Mouse (Mus musculus): Measurements from ENCODE around the gene Sh3pxd2a.

Sh3pxd2a gene

DNA sequence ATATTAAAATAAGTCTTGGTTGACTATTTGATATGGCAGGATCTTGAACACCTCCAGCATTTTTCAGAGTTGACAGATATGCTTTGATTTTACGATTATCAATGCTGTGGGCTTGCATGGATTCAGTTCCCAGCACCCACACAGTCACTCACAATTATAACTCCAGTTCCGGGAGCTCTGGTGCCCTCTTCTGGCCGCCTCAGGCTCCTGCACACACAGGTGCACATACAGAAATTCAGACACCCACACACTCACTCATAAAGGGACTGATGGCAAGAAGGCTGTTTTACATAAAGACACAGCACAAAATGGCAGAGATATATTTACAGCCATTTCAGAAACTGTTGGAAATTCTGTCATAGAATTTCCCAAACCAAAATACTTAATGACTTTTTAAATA is 25.0 kb upstream of the Sh3pxd2a start:
- DNase-seq, result no peak

DNA sequence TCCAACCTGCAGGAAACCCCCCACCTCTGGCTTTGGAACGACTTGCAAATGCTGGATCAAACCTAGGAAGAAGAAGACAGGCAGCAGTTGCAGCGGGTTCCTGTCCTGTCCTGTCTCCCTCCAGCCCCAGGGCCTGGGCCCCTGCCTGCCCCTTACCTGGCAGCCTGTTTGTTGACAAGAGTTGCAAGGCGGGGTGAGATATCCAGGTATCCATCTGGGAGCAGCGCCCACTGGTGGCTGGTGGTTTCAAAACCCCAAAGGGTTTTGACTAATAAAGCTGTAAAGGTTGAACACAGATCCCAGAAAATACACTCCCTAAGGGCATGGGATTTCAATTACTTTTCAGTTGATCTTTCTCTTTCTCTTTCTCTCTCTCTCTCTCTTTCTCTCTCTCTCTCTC is 24.0 kb upstream of the Sh3pxd2a start:
- DNase-seq, result no peak

DNA sequence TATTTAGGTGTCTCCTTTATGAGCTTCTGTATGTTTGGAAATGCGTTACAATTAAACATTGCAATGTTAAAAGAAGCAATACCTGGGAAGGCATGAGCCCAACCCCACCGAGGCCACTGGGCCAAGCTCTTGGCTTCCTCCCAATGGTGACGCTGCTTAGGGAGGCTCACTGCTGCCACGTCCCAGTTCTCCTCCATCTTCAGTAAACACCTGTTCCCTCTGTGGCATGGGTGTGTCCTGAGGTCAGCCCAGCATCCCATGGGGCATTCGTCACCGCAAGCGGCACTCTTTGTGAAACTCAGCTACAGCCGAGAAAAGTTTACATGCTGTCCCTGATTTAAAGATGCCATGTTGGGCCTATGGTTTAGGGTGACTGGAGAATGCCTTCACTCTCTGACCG is 23.4 kb upstream of the Sh3pxd2a start:
- DNase-seq, result no peak

GRCm38 (mm10) chr19:47485997-47486566 is 21.9 kb upstream of the Sh3pxd2a start:
- no peak for DNase-seq

DNA sequence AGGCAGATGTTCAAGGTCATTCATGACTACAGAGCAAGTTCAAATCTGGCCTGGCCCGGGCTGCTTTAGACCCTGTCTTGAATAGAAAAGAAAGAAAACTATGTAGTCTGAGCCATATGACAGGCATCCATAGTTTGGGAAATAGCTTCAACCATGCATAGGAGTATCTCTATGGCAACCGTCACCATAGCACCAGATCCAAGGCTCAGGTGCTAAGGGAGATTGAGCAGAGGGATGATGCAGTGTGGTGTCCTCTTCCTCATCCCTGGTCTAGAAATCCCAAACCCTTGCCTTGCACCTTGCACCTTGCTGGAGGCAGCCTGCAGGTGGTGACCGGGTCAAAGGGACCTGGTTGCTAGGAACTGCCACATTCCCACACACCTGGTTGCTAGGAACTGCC is 19.9 kb upstream of the Sh3pxd2a start:
- no peak for DNase-seq

- no peak for DNase-seq
Measured at GRCm38 (mm10) chr19:47483346-47483745, 19.1 kb upstream of the Sh3pxd2a start.

DNA sequence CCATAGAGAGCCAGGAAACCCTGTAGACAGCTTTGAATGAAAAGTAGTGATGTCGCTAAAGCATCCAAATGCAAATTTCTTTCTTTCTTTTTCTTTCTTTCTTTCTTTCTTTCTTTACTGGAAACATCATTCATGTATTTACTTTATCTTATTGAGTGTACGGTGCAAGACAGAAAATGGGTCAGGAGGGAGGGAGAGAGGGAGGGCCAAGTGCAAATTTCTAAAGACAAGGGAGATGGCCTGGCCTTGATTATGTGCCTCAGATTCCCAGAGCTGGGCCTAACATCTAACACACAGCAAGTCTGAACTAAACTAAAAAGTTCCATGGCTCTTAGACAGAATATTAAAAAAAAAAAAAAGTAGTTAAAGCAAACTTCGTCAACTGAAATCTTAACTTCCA is 9.3 kb upstream of the Sh3pxd2a start:
- no peak for DNase-seq

DNA sequence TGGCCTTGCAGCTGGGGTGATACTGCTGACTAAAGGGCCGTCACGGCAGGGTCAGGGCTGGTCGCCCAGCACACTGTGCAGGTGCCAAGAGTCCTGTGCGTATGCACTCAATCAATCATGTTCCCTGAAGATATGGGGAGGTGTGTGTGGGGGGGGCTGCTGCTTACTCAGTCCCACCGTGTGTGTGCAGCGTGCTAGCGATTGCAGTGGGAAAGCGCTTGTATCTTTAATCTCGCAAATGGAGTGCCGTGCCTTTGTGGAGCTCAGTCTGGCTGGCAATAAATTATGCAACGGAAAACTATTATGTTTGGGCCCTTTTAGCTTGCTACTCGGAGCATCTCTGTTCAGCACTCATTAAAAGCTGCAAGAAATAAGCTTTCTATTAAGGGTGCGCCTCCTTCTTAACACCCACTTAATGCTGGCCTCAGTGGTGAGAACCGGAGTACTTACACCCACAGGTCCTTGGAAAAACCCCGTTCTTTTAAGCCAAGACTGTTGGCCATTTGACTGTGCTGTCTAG is 8.7 kb upstream of the Sh3pxd2a start:
- no peak for DNase-seq

DNA sequence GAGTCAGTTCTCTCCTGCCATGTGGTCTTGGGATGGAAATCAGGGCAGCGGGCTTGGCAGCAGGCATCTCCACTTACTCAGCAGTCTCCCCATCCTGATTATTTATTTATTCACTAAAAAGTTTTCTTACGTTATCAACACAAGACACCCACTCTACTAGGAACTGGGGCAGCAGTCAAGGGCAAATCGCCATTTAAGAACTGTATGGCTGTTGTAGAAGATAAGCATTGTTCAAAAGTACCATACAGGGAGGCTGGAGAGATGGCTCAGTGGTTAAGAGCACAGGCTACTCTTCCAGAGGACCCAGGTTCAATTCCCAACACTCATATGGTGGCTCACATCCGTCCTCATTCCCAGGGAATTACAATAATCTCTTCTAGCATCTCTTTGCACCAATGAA is 7.6 kb upstream of the Sh3pxd2a start:
- no peak for DNase-seq

GRCm38 (mm10) chr19:47468750-47469149 is 4.5 kb upstream of the Sh3pxd2a start:
- no peak for DNase-seq

GRCm38 (mm10) chr19:47466775-47467174 is 2.6 kb upstream of the Sh3pxd2a start:
- no peak for DNase-seq

DNA sequence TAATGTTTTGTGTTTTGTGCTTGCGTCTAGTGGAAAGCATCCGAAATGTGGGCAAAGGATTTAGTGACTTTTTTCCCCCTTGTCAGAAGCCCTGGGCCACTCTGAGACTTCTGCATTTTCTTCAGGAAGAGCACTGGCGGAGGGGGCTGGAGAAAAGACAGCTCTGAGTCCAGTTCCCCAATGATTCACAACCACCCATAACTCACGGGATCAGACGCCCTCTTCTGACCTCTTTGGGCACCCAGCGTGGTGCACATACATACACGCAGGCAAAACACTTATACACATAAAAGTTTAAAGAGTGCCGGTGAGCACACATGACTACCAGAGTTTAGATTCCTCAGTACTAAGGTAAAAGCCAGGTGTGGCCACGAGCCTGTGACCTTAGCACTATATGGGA is 1.3 kb upstream of the Sh3pxd2a start:
- DNase-seq, result no peak

GRCm38 (mm10) chr19:47463636-47464303 is 431 bp downstream of the Sh3pxd2a start:
- DNase-seq, result peak; percentile 79

- no peak for DNase-seq
Measured at GRCm38 (mm10) chr19:47463206-47463605, 995 bp downstream of the Sh3pxd2a start.

DNA sequence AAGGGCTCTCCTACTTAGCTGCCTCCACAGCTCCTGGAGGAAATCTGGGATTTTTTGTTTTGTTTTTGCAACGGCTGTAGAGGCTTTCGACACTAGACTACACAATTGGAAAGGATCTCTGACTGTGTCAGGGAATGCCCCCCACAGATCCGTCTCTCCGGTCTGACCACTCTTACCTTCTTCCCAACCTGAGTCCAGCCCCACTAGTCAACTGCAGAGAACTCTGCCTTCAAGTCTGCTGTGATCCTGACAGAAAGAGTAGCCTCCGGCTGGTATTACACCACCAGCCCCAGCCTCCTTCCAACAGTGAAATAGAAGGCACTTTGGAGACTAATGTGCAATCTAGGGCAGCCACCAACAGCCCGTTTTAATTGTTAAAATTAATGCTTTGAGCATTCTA is 1.5 kb downstream of the Sh3pxd2a start:
- no peak for DNase-seq

DNA sequence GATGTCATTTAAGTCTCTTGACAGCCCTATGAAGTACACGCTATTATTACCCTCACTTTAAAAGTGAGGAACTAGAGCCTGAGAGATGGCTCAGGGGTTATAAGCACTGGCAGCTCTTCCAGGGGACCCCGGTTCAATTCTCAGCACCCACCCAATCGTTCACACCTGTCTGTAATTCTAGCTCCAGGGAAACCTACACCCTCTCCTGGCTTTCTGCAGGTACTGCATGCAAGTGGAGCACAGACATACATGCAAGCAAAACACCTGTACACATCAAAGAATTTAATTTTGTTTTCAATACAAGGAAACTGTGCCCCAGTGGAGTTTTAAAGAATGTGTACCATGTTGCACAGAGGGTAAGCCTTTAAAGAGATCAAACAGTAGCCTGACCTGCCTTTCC is 2.4 kb downstream of the Sh3pxd2a start:
- no peak for DNase-seq

DNA sequence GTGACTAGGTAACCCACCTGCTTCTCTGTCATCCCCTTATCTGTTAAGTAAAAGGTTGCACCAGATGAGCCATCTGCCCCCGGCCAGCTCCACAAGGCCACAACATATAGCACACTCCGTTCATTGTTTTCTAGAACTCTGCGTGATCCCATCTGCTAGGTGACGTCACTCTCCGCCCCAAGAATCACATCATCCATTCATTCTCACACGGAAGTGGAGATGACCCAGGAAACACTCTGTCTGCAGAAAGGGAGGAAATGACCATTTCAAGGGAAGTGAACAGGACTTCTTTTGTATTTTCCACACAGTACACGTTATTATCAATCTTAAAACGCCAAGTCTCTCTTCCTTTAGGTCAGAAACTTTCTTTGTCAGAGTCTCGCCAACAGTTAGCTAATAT is 2.8 kb downstream of the Sh3pxd2a start:
- DNase-seq, result no peak

DNA sequence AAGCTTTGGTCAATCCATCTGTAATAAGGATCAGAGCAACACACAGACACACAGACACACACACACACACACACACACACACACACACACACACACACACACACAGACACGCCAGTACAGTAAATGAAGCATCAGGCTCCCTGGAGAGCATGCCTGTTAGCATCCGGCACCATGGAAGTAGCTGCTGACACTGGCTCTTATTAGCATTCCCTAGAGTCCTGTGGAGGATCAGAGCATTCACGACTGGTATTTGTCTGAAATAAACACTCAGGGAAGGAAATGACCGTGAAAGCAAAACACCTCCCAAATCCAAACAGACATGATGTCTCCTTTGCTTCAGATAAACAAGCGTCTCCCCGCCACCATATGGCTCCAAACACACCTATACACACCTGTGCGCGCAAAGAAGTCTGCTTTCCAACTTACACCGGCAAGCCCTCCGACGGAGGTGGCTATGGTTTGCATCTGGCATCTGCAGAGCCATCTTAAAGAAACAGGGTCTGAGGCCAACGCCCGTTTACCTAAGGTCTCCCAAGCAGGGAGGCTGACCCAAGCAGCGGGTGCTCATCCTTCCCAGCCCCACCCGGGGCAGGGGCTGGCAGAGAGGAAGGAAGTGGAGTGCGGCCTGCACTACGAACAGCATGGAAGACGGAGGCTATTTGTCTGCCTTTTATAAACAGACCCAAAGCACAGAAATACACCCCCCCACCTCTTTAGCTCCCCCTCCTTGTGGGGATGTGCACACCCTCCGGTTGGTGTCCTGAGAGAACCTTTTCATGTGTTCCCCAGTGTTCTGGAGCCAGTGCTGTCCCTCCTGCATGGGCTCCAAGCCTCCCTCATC is 3.9 kb downstream of the Sh3pxd2a start:
- no peak for DNase-seq

GRCm38 (mm10) chr19:47459214-47459613 is 5.0 kb downstream of the Sh3pxd2a start:
- no peak for DNase-seq

GRCm38 (mm10) chr19:47458504-47459161 is 5.6 kb downstream of the Sh3pxd2a start:
- DNase-seq, result no peak

DNA sequence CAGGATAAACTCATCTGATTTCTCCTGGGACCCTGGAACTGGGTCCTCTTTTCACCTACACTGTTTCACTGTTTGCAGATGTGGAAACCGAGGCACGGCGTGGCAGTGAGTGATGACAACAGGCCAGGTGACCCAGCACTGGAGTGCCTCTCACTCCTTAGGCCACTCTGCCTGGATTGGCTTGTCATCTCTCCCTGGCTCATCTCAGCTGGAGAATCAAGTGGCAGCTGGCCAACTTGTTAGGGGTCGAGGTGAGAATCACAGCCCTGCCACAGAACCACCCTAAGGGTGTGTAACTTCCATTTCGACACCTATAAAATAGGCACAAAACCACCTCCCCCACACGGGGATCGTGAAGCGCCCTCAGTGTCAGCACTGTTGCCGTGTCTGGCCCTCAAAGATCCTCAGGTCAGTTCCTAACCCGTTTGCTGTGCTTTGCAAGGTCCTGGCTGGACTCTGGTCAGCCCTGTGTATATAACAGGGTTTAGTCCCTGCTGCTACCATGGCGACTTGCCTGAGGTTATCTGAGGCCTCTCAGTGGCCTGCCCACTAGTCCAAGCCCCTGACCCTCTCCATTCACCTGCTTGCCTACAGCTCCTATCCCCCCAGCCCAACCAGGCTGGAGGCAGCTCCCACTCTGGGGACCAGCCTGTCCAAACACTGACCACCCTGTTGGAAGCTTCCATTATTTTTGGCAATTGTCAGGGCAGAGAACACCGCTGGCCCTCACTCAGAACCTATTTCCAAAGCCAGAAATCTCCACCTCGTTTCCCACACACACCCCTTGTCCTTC is 6.3 kb downstream of the Sh3pxd2a start:
- DNase-seq, result no peak

- no peak for DNase-seq
Measured at GRCm38 (mm10) chr19:47456021-47456420, 8.2 kb downstream of the Sh3pxd2a start.
